ENCODE assay signal across 9 mouse cellular contexts in the genomic region with DNA sequence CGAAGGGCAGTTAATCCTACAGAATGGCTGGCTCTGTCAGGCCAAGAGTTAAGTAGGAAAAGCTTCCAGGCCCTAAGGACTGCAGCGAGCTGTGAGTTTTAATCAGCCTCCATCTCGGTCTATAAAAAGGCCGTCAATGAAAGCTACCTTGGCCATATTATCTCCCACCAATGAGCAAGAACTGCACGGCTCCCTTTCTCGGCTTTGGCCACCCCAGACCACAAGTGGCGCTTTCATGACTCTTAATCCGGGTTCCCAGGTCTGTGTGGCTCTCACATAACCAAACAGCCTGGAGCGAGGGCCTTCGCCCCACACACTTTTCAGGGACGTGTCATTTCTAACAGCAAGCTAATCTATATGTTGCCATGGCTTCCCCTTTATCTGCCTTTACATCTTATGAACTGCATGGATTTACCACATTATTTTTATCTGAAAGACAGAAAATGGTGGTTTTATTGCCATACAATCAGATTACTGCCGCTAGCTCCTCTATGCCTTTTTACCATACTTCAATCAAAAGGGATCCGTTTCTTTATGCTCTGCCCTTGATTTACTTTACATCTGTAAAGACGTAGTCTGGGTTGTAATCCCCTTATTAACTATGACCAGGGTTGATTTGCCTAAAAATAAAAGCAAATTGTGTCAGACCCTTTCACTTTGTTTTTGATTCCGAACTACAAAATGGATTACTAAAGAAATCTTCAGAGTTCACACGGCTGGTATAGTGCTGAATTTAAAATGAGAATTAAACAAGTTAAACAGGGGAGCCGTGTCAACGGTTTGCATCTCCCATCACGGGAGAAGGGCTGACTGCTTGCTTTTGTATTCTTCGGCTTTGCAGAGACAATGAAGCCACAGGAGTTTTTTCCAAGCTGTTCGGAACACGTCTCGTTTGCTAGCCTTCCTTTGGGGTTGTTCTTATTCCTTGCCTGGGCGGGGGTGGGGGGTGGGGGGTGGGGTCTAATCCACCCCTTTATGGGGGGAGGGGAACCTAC. TPM values are rescaled to one million over a fixed set of nuclear protein-coding genes. Genes with fewer than 3 reads are reported as not detected.
DNase-seq lines count a peak whose midpoint lies in the region; ATAC-seq and TF ChIP-seq lines count a peak whose summit lies in the region.
"Had no signal": no experiment of that assay in that cellular context is flagged by ENCODE, and none has a peak within 500 bp of the region (broad histone marks: within the 10 kb centered on the region; RNA-seq: fewer than 3 reads in every experiment).

No protein-coding gene starts in this region.

- peak overlapping the region; percentile 91 for H3K4me3 ChIP-seq in layer of hippocampus, adult 2 months
- peak overlapping the region; percentile 93 for H3K4me3 ChIP-seq in embryonic facial prominence, embryonic 11.5 days (ENCODE audit: low read depth, low read length)
- H3K4me3 ChIP-seq in intestine, embryonic 14.5 days (ENCODE audit: low read depth, low read length): 0 out of 2 replicates have a peak overlapping the region, but pooled peaks have one; percentile 2
- H3K4me3 ChIP-seq in neural tube, embryonic 14.5 days (ENCODE audit: low read depth, low read length): peak overlapping the region; percentile 90
- H3K4me3 ChIP-seq: myocyte had no signal

- no peak for ATAC-seq in embryonic facial prominence, embryonic 11.5 days (replicated peaks; ENCODE audit: insufficient number of reproducible peaks, low FRiP score, low TSS enrichment, low read depth)
- no peak for ATAC-seq in intestine, embryonic 14.5 days (replicated peaks; ENCODE audit: low FRiP score, low TSS enrichment, low read depth)
- no peak for ATAC-seq in neural tube, embryonic 14.5 days (ENCODE audit: low read depth)

- H3K36me3 ChIP-seq in embryonic facial prominence, embryonic 11.5 days (replicated peaks; ENCODE audit: control insufficient read depth, insufficient read depth, low read depth, low read length): no peaks in the 10 kb centered on the region
- H3K36me3 ChIP-seq in intestine, embryonic 14.5 days (ENCODE audit: control insufficient read depth, insufficient read depth, low read length): no peaks in the 10 kb centered on the region
- no peaks in the 10 kb centered on the region for H3K36me3 ChIP-seq in neural tube, embryonic 14.5 days (ENCODE audit: control insufficient read depth, insufficient read depth, low read length)

- DNase-seq in layer of hippocampus, adult 2 months (ENCODE audit: low spot score in 2 of 2): no peak
- no peak for DNase-seq in layer of hippocampus, postnatal 25 days (ENCODE audit: extremely low spot score in 1 of 2, low spot score in 1 of 2)
- peak; percentile 59 for DNase-seq in embryonic facial prominence, embryonic 11.5 days (ENCODE audit: low spot score)
- DNase-seq in intestine, embryonic 14.5 days (ENCODE audit: low spot score): no peak
- DNase-seq in frontal cortex, postnatal 14 days (ENCODE audit: low spot score in 2 of 2): no peak
- no peak for DNase-seq in cerebellum, adult 9-11 months
- DNase-seq in MN1 (ENCODE audit: low spot score): no peak

- peak overlapping the region; percentile 36 for H3K4me2 ChIP-seq in embryonic facial prominence, embryonic 11.5 days (ENCODE audit: low read depth, low read length)
- H3K4me2 ChIP-seq in intestine, embryonic 14.5 days (ENCODE audit: low read length): peak overlapping the region; percentile 53
- peak overlapping the region; percentile 66 for H3K4me2 ChIP-seq in neural tube, embryonic 14.5 days (ENCODE audit: low read depth, low read length)

- H3K27me3 ChIP-seq in embryonic facial prominence, embryonic 11.5 days (ENCODE audit: control insufficient read depth, insufficient read depth, low read length): no peaks in the 10 kb centered on the region
- H3K27me3 ChIP-seq in intestine, embryonic 14.5 days (replicated peaks; ENCODE audit: control insufficient read depth, insufficient read depth, low read length): no peaks in the 10 kb centered on the region
- H3K27me3 ChIP-seq in neural tube, embryonic 14.5 days (ENCODE audit: control insufficient read depth, insufficient read depth, low read length): peaks cover under 1% of the 10 kb centered on the region; the same call in 1 of the 2 replicates

- WGBS in embryonic facial prominence, embryonic 11.5 days: 17% methylated on average over 24 of the region's 24 CpGs
- 47% methylated on average over 24 of the region's 24 CpGs for WGBS in intestine, embryonic 14.5 days
- WGBS in neural tube, embryonic 14.5 days: 8% methylated on average over 24 of the region's 24 CpGs

- H3K27ac ChIP-seq in layer of hippocampus, adult 2 months: peak overlapping the region; percentile 63
- H3K27ac ChIP-seq in embryonic facial prominence, embryonic 11.5 days (replicated peaks; ENCODE audit: low read depth, low read length): no peak overlapping the region
- no peak overlapping the region for H3K27ac ChIP-seq in intestine, embryonic 14.5 days (ENCODE audit: low read depth)
- peak overlapping the region; percentile 29; the same call in 1 of the 2 replicates for H3K27ac ChIP-seq in neural tube, embryonic 14.5 days (ENCODE audit: low read depth, low read length)

- no peak overlapping the region for H3K9ac ChIP-seq in embryonic facial prominence, embryonic 11.5 days (replicated peaks; ENCODE audit: low read length)
- no peak overlapping the region for H3K9ac ChIP-seq in intestine, embryonic 14.5 days (ENCODE audit: low read length)
- H3K9ac ChIP-seq in neural tube, embryonic 14.5 days (replicated peaks; ENCODE audit: low read depth, low read length): peak overlapping the region; percentile 51

- TF ChIP-seq CTCF in layer of hippocampus, adult 2 months (conservative IDR thresholded peaks at IDR 0.05): no peak

- H3K4me1 ChIP-seq in embryonic facial prominence, embryonic 11.5 days (ENCODE audit: control insufficient read depth, insufficient read depth, low read length): no peaks in the 10 kb centered on the region
- peaks cover 33% of the 10 kb centered on the region for H3K4me1 ChIP-seq in intestine, embryonic 14.5 days (replicated peaks; ENCODE audit: control insufficient read depth, insufficient read depth, low read length)
- peaks cover 49% of the 10 kb centered on the region for H3K4me1 ChIP-seq in neural tube, embryonic 14.5 days (ENCODE audit: control insufficient read depth, insufficient read depth, low read length)

- no peaks in the 10 kb centered on the region for H3K9me3 ChIP-seq in embryonic facial prominence, embryonic 11.5 days (replicated peaks; ENCODE audit: control insufficient read depth, low read length)
- no peaks in the 10 kb centered on the region for H3K9me3 ChIP-seq in intestine, embryonic 14.5 days (ENCODE audit: control insufficient read depth, low read length)
- no peaks in the 10 kb centered on the region for H3K9me3 ChIP-seq in neural tube, embryonic 14.5 days (ENCODE audit: control insufficient read depth, low read length)

RNA-seq across cellular contexts. Expression of gene Efnb2, which starts 5.4 kb away (rescaled TPM):
- total RNA-seq in layer of hippocampus, adult 2 months (2021): 10 to 100 TPM; 25.0 to 28.9 TPM
- total RNA-seq in layer of hippocampus, postnatal 25 days (2021): 10 to 100 TPM; 30.5 to 34.1 TPM
- polyA plus RNA-seq in embryonic facial prominence, embryonic 11.5 days (2014; fragmentation: Nextera tagmentation; extraction: Ambion mirVana): 38.9 and 39.1 TPM in 2 replicates
- polyA plus RNA-seq in intestine, embryonic 14.5 days (2014; fragmentation: Nextera tagmentation; extraction: Ambion mirVana): 18.8 and 19.1 TPM in 2 replicates
- 17.7 and 27.7 TPM in 2 replicates for polyA plus RNA-seq in neural tube, embryonic 14.5 days (2014; fragmentation: Nextera tagmentation; extraction: Ambion mirVana)

RNA-seq across cellular contexts. Expression of gene Arglu1, which starts 34.7 kb away (rescaled TPM):
- total RNA-seq in layer of hippocampus, adult 2 months (2021): 100 to 1,000 TPM; 107 to 110 TPM
- 100 to 1,000 TPM in 1 of 2 experiments, 10 to 100 TPM in 1; 79.2 to 120 TPM for total RNA-seq in layer of hippocampus, postnatal 25 days (2021)
- 148 and 156 TPM in 2 replicates for polyA plus RNA-seq in embryonic facial prominence, embryonic 11.5 days (2014; fragmentation: Nextera tagmentation; extraction: Ambion mirVana)
- 134 and 135 TPM in 2 replicates for polyA plus RNA-seq in intestine, embryonic 14.5 days (2014; fragmentation: Nextera tagmentation; extraction: Ambion mirVana)
- 167 and 187 TPM in 2 replicates for polyA plus RNA-seq in neural tube, embryonic 14.5 days (2014; fragmentation: Nextera tagmentation; extraction: Ambion mirVana)

Comparison
In these comparisons a context has a peak if more than half of its experiments do, and no peak if none do; other contexts are left out.
1. H3K27ac ChIP-seq: peak in layer of hippocampus, adult 2 months (single experiment) and neural tube, embryonic 14.5 days (single experiment); none in embryonic facial prominence, embryonic 11.5 days (single experiment) and intestine, embryonic 14.5 days (single experiment).
2. H3K4me3 ChIP-seq: peak in every context shown above with its lines; median percentile 93 in embryonic facial prominence, embryonic 11.5 days; 91 in layer of hippocampus, adult 2 months; 90 in neural tube, embryonic 14.5 days; 2 in intestine, embryonic 14.5 days.
3. Peak in every context shown above with its lines, with median percentiles within 50 percentile points of each other: H3K4me2 ChIP-seq.